Mouse (Mus musculus): ENCODE results near the gene Kcnq1. TPM values are rescaled to one million over a fixed set of nuclear protein-coding genes. Genes with fewer than 3 reads are reported as not detected.

Gene Kcnq1
- total RNA-seq, 2 experiments from 2014 or later, result 4.4 to 5.0 TPM

GRCm38 (mm10) chr7:143093847-143094246 lies 12.3 kb upstream of the Kcnq1 start:
- DNase-seq, result no peak

GRCm38 (mm10) chr7:143094592-143095553 lies 11.3 kb upstream of the Kcnq1 start, which contains the start of gene Trpm5:
Trpm5 (minus strand) TSS chr7:143094642.
- peak; percentile 82 for DNase-seq

- DNase-seq, result no peak
Measured at GRCm38 (mm10) chr7:143095554-143095907, 10.6 kb upstream of the Kcnq1 start.

GRCm38 (mm10) chr7:143100759-143101158 lies 5.4 kb upstream of the Kcnq1 start:
- DNase-seq, result peak; percentile 34

GRCm38 (mm10) chr7:143105258-143105897 lies 784 bp upstream of the Kcnq1 start:
- DNase-seq, result no peak

- DNase-seq, result peak; percentile 58
Measured at GRCm38 (mm10) chr7:143106672-143107465, 707 bp downstream of the Kcnq1 start.

GRCm38 (mm10) chr7:143108200-143108599 lies 2.0 kb downstream of the Kcnq1 start:
- peak; percentile 39 for DNase-seq

GRCm38 (mm10) chr7:143108996-143109660 lies 3.0 kb downstream of the Kcnq1 start:
- no peak for DNase-seq

GRCm38 (mm10) chr7:143109696-143110095 lies 3.5 kb downstream of the Kcnq1 start:
- DNase-seq, result no peak

GRCm38 (mm10) chr7:143110803-143111202 lies 4.6 kb downstream of the Kcnq1 start:
- no peak for DNase-seq

- DNase-seq, result no peak
Measured at GRCm38 (mm10) chr7:143111719-143112118, 5.6 kb downstream of the Kcnq1 start.

GRCm38 (mm10) chr7:143112395-143112794 lies 6.2 kb downstream of the Kcnq1 start:
- DNase-seq, result no peak

- DNase-seq, result no peak
Measured at GRCm38 (mm10) chr7:143114773-143115172, 8.6 kb downstream of the Kcnq1 start.

GRCm38 (mm10) chr7:143116521-143116920 lies 10.4 kb downstream of the Kcnq1 start:
- no peak for DNase-seq

- no peak for DNase-seq
Measured at GRCm38 (mm10) chr7:143119407-143119806, 13.2 kb downstream of the Kcnq1 start.

GRCm38 (mm10) chr7:143119826-143120225 lies 13.7 kb downstream of the Kcnq1 start:
- no peak for DNase-seq

GRCm38 (mm10) chr7:143122191-143122590 lies 16.0 kb downstream of the Kcnq1 start:
- peak; percentile 80 for DNase-seq

- no peak for DNase-seq
Measured at GRCm38 (mm10) chr7:143123876-143124669, 17.9 kb downstream of the Kcnq1 start.

- no peak for DNase-seq
Measured at GRCm38 (mm10) chr7:143124902-143125301, 18.7 kb downstream of the Kcnq1 start.

GRCm38 (mm10) chr7:143132815-143133214 lies 26.7 kb downstream of the Kcnq1 start:
- no peak for DNase-seq

GRCm38 (mm10) chr7:143136125-143136524 lies 30.0 kb downstream of the Kcnq1 start:
- no peak for DNase-seq
